Mouse (Mus musculus) CH12.LX (cell line): ENCODE measurements at regions not wholly inside any gene's neighbourhood (a gene's known extent, or its start where the extent isn't known, plus 50 kb on each side); places are given as distances from the start of the nearest gene placed in this dataset.

ENCODE experiments used
- DNase-seq: peaks from one replicate; pipeline ENCODE4 v3.0.0-alpha.2; 2013; ENCODE audit errors: extremely low read depth
- H3K27ac ChIP-seq: 2 replicates; pipeline ENCODE4 v1.5.1; 2012; ENCODE audit warnings: low read depth, mild to moderate bottlenecking, control low read depth, moderate library complexity; ENCODE audit not compliant: insufficient read depth
- H3K27me3 ChIP-seq: replicated peaks from 2 replicates; pipeline ENCODE3; 2012; ENCODE audit warnings: inconsistent platforms
- H3K36me3 ChIP-seq, 2 experiments: replicated peaks in 1 of 2; 2 replicates each; pipeline versions ENCODE3 to v1.6.1; 2012; ENCODE audit warnings: inconsistent platforms in 1 of 2, low read length in 1 of 2, mild to moderate bottlenecking in 1 of 2, mixed read lengths in 1 of 2, moderate library complexity in 1 of 2; ENCODE audit not compliant: control insufficient read depth in 1 of 2, insufficient read depth in 1 of 2
- H3K4me1 ChIP-seq, 2 experiments: 2 replicates each; pipeline ENCODE4 v1.6.1; 2012; ENCODE audit warnings: inconsistent platforms in 1 of 2, moderate library complexity in 1 of 2; ENCODE audit not compliant: insufficient read depth in 2 of 2, control insufficient read depth in 1 of 2
- H3K4me2 ChIP-seq: 2 replicates; pipeline ENCODE4 v1.6.1; 2012; ENCODE audit warnings: low read depth, mild to moderate bottlenecking, control low read depth; ENCODE audit not compliant: poor library complexity, insufficient read depth, severe bottlenecking
- H3K4me3 ChIP-seq, 3 experiments: fragments of 150-350 bp in 1 of 3; sonication (generic) in 1 of 3; replicated peaks in 1 of 3; 2 replicates each; pipeline versions ENCODE3 to v1.5.1; 2011 to 2012; ENCODE audit warnings: low read depth in 2 of 3, low read length in 2 of 3, mild to moderate bottlenecking in 2 of 3, moderate library complexity in 2 of 3, control low read depth in 1 of 3, improper control_type of control experiment in 1 of 3, inconsistent platforms in 1 of 3, mixed read lengths in 1 of 3; ENCODE audit not compliant: poor library complexity in 1 of 3
- H3K79me2 ChIP-seq: replicated peaks from 2 replicates; pipeline ENCODE4 v1.6.1; 2012; ENCODE audit warnings: mild to moderate bottlenecking, moderate library complexity; ENCODE audit not compliant: control insufficient read depth, poor library complexity, insufficient read depth, severe bottlenecking; ENCODE audit errors: extremely low read depth
- H3K9ac ChIP-seq: 2 replicates; pipeline ENCODE4 v1.6.1; 2012; ENCODE audit warnings: low read depth, mild to moderate bottlenecking, control low read depth, moderate library complexity; ENCODE audit not compliant: insufficient read depth
- H3K9me3 ChIP-seq: replicated peaks from 2 replicates; pipeline ENCODE3; 2012; ENCODE audit warnings: low read length, inconsistent platforms, mixed read lengths
- BHLHE40 ChIP-seq: IDR thresholded peaks from 2 replicates; pipeline ENCODE4 v1.6.1; 2011; ENCODE audit warnings: mild to moderate bottlenecking, low read depth, low read length, improper control_type of control experiment
- CHD1 ChIP-seq: IDR thresholded peaks from 2 replicates; pipeline ENCODE4 v1.6.1; 2012; ENCODE audit warnings: low read depth, low read length, improper control_type of control experiment, inconsistent platforms
- CHD2 ChIP-seq: IDR thresholded peaks from 2 replicates; pipeline ENCODE4 v1.6.1; 2011; ENCODE audit warnings: low read length, improper control_type of control experiment
- CTCF ChIP-seq, 2 experiments: IDR thresholded peaks in 1 of 2; conservative IDR thresholded peaks in 1 of 2; 2 replicates each; pipeline ENCODE4 v1.5.1; 2011 to 2012; ENCODE audit warnings: low read depth in 2 of 2, low read length in 2 of 2, improper control_type of control experiment in 1 of 2, inconsistent platforms in 1 of 2, mild to moderate bottlenecking in 1 of 2, moderate library complexity in 1 of 2
- EP300 ChIP-seq: IDR thresholded peaks from 2 replicates; pipeline ENCODE4 v1.6.1; 2011; ENCODE audit warnings: low read length, improper control_type of control experiment
- ETS1 ChIP-seq: conservative IDR thresholded peaks from 2 replicates; pipeline ENCODE4 v1.6.1; 2012; ENCODE audit warnings: low read depth, mild to moderate bottlenecking, inconsistent platforms, low read length, improper control_type of control experiment, moderate library complexity
- GABPA ChIP-seq: IDR thresholded peaks from 2 replicates; pipeline ENCODE4 v1.6.1; 2012; ENCODE audit warnings: low read depth, low read length, improper control_type of control experiment, inconsistent platforms; ENCODE audit not compliant: insufficient replicate concordance
- HCFC1 ChIP-seq: IDR thresholded peaks from 2 replicates; pipeline ENCODE4 v1.6.1; 2012; ENCODE audit warnings: low read depth, mild to moderate bottlenecking, inconsistent platforms, low read length, improper control_type of control experiment
- JUN ChIP-seq: IDR thresholded peaks from 2 replicates; pipeline ENCODE4 v1.6.1; 2011; ENCODE audit warnings: low read depth, mild to moderate bottlenecking, low read length, improper control_type of control experiment, moderate library complexity; ENCODE audit not compliant: insufficient read depth
- JUND ChIP-seq: conservative IDR thresholded peaks from 2 replicates; pipeline ENCODE4 v1.6.1; 2011; ENCODE audit warnings: low read depth, low read length, improper control_type of control experiment
- KAT2A ChIP-seq: IDR thresholded peaks from 2 replicates; pipeline ENCODE4 v1.6.1; 2012; ENCODE audit warnings: low read length, improper control_type of control experiment, inconsistent platforms; ENCODE audit not compliant: insufficient replicate concordance
- MAX ChIP-seq: IDR thresholded peaks from 2 replicates; pipeline ENCODE4 v1.6.1; 2011; ENCODE audit warnings: low read length, improper control_type of control experiment
- MAZ ChIP-seq: IDR thresholded peaks from 2 replicates; pipeline ENCODE4 v1.6.1; 2012; ENCODE audit warnings: low read depth, mild to moderate bottlenecking, inconsistent platforms, low read length, improper control_type of control experiment, moderate library complexity
- MXI1 ChIP-seq: IDR thresholded peaks from 2 replicates; pipeline ENCODE4 v1.6.1; 2011; ENCODE audit warnings: mild to moderate bottlenecking, low read depth, low read length, improper control_type of control experiment
- MYC ChIP-seq: IDR thresholded peaks from 2 replicates; pipeline ENCODE4 v1.6.1; 2011; ENCODE audit warnings: low read depth, mild to moderate bottlenecking, improper control_type of control experiment, low read length
- NELFE ChIP-seq: IDR thresholded peaks from 2 replicates; pipeline ENCODE4 v1.6.1; 2011; ENCODE audit warnings: low read depth, low read length, improper control_type of control experiment
- NRF1 ChIP-seq: IDR thresholded peaks from 2 replicates; pipeline ENCODE4 v1.6.1; 2014; ENCODE audit warnings: low read depth, mild to moderate bottlenecking, inconsistent platforms, low read length, improper control_type of control experiment, moderate library complexity
- POLR2A ChIP-seq: IDR thresholded peaks from 2 replicates; pipeline ENCODE4 v1.6.1; 2011; ENCODE audit warnings: low read depth, mild to moderate bottlenecking, improper control_type of control experiment, low read length
- RAD21 ChIP-seq: IDR thresholded peaks from 2 replicates; pipeline ENCODE4 v1.6.1; 2011; ENCODE audit warnings: low read depth, mild to moderate bottlenecking, low read length, improper control_type of control experiment, moderate library complexity
- RCOR1 ChIP-seq: conservative IDR thresholded peaks from 2 replicates; pipeline ENCODE4 v1.6.1; 2012; ENCODE audit warnings: low read depth, mild to moderate bottlenecking, inconsistent platforms, low read length, improper control_type of control experiment
- SMC3 ChIP-seq: IDR thresholded peaks from 2 replicates; pipeline ENCODE4 v1.6.1; 2011; ENCODE audit warnings: low read depth, low read length, improper control_type of control experiment
- TBP ChIP-seq: conservative IDR thresholded peaks from 2 replicates; pipeline ENCODE4 v1.6.1; 2011; ENCODE audit warnings: low read depth, low read length, improper control_type of control experiment
- USF1 ChIP-seq: IDR thresholded peaks from 2 replicates; pipeline ENCODE4 v1.6.1; 2014; ENCODE audit warnings: low read depth, mild to moderate bottlenecking, inconsistent platforms, low read length, improper control_type of control experiment
- USF2 ChIP-seq: conservative IDR thresholded peaks from 2 replicates; pipeline ENCODE4 v1.6.1; 2011; ENCODE audit warnings: low read depth, low read length, improper control_type of control experiment
- ZKSCAN1 ChIP-seq: IDR thresholded peaks from 2 replicates; pipeline ENCODE4 v1.6.1; 2012; ENCODE audit warnings: low read depth, inconsistent platforms, low read length, improper control_type of control experiment, borderline replicate concordance
- ZMIZ1 ChIP-seq: IDR thresholded peaks from 2 replicates; pipeline ENCODE4 v1.6.1; 2012; ENCODE audit warnings: low read depth, mild to moderate bottlenecking, inconsistent platforms, low read length, improper control_type of control experiment
- dilution Hi-C: fragments of 300-500 bp; cut with MboI; formaldehyde crosslinking; loops from 2 replicates; pipeline ENCODE4 v1.14.3; 2020; ENCODE audit warnings: low sequenced_read_pairs; ENCODE audit not compliant: extremely low pct_unique_long_range_greater_than_20kb, extremely low pct_ligation_motif_present
- in situ Hi-C: fragments of 300-500 bp; cut with MboI; formaldehyde crosslinking; loops from 3 replicates; pipeline ENCODE4 v1.14.3; 2019; ENCODE audit warnings: low sequenced_read_pairs, low pct_ligation_motif_present, low pct_unique_long_range_greater_than_20kb, mixed read lengths

DNA sequence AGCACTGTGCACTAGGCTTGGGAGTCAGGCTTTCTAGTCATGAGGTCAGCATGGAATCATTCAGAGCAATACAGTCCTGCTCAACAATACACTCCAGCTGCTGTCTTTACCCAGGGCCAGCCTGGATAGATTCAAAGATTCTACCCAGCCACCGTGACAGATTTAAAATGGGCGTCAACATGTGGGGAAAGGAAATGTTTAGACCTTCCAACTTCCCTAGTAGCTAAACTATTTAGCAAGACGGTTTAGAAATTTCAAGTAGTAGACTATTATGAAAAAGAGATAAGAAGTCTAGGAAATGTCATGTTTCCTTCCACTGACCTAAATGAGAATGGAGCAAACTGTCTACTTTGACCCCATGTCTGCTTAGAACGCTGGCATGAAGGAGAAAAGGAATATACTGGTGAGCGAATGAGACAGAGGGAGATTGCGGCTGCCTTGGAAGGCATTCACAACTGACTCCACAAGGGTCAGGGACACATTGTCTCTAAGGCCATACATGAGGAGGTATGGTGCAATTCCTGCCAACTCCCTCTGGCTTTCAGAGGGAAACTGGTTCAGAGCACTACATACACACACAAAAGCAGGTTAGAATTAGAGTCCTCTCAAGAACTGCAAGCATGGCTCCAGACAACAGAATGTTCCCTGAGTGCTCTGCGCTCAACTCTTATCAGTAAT, 364.6 kb upstream of the Acvr2a start:
- TF ChIP-seq ETS1: no peak
- no peak for TF ChIP-seq TBP
- TF ChIP-seq NRF1: no peak
- no peak for TF ChIP-seq JUND
- no peak for TF ChIP-seq HCFC1
- TF ChIP-seq MAZ: no peak
- TF ChIP-seq JUN: no peak
- no peak for TF ChIP-seq RAD21
- TF ChIP-seq SMC3: no peak
- no peak for TF ChIP-seq RCOR1
- TF ChIP-seq CTCF (conservative IDR thresholded peaks at IDR 0.05 in 1 of 2, IDR thresholded peaks at IDR 0.05 in 1 of 2; ENCODE audit: low read depth in 2 of 2, low read length in 2 of 2): no peak
- dilution Hi-C loops (no loop called here), in situ Hi-C loops (no loop called here)
- Histone ChIP-seq H3K79me2 (no peaks in the 10 kb centered on the region), H3K27ac (no peak overlapping the region), H3K9me3 (peaks cover 2% of the 10 kb centered on the region), H3K4me3 (no peak overlapping the region), H3K27me3 (no peaks in the 10 kb centered on the region), H3K4me1 (no peaks in the 10 kb centered on the region), H3K36me3 (no peaks in the 10 kb centered on the region), H3K4me2 (no peak overlapping the region), H3K9ac (no peak overlapping the region)
- DNase-seq: no peak

DNA sequence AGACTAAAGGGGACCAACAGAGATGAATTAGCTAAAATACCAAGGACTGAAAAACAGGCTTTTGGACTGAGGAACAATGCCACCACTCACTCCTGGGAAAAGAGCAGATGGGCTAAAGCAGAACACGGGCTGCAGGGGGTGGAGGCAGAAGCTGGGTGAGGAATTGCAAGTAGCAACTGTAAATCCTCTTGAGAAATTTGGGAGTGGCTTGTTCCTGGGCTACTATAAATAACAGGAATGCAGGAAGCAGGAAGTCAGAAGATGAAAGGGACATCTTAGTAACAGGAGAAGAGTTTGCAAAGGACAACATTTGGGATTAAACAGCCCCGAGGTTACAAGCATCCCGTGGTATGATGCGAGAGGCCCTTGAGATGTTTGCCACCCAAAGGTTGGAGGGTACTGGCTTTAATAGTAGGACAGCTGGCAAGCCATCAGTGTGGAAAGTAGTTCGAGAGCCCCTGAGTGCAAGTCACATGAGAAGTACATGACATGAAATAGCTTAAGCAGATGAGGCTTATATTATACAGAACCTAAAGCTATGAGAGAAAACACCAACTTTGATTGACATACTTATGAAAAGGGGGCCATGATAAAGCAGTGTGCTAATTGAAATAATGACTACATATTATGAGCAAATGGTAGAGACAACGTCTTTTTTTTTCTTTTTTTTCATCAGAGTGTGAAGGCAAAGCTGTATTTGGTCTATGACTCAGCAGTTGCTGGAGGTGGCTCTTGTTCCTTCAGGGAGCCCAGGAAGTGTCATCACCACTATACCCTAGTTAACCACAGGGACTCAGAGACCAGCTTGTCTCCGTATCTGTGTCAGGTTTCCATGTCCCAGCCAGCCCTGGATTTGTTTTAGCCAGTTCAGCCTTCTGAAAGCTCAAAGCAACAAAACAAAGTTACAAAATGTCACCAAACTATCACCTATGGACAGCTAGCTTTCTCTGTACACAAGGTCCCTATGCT, 357.6 kb upstream of the Acvr2a start:
- DNase-seq: no peak
- Histone ChIP-seq H3K4me3 (no peak overlapping the region), H3K9ac (no peak overlapping the region), H3K4me1 (no peaks in the 10 kb centered on the region), H3K27ac (no peak overlapping the region), H3K79me2 (no peaks in the 10 kb centered on the region), H3K27me3 (no peaks in the 10 kb centered on the region), H3K36me3 (no peaks in the 10 kb centered on the region), H3K4me2 (no peak overlapping the region), H3K9me3 (peaks cover 2% of the 10 kb centered on the region)
- dilution Hi-C loops (no loop called here), in situ Hi-C loops (no loop called here)
- no peak for TF ChIP-seq MXI1
- TF ChIP-seq EP300: no peak
- no peak for TF ChIP-seq HCFC1
- TF ChIP-seq CHD1: no peak
- TF ChIP-seq CHD2: no peak
- no peak for TF ChIP-seq ETS1
- TF ChIP-seq MAX: no peak
- no peak for TF ChIP-seq MYC
- TF ChIP-seq GABPA: no peak
- TF ChIP-seq NELFE: no peak
- TF ChIP-seq USF2: no peak
- no peak for TF ChIP-seq ZMIZ1
- TF ChIP-seq USF1: no peak
- no peak for TF ChIP-seq BHLHE40
- TF ChIP-seq ZKSCAN1: no peak
- no peak for TF ChIP-seq POLR2A
- no peak for TF ChIP-seq MAZ
- no peak for TF ChIP-seq SMC3
- TF ChIP-seq KAT2A: no peak
